Mouse (Mus musculus) testis, postnatal 10 days (tissue): ENCODE measurements at regions not wholly inside any gene's neighbourhood (a gene's known extent, or its start where the extent isn't known, plus 50 kb on each side); places are given as distances from the start of the nearest gene placed in this dataset.

ENCODE experiments used
- DNase-seq: peaks from one replicate; pipeline ENCODE4 v3.0.0; 2021; ENCODE audit warnings: low spot score

GRCm38 (mm10) chr1:34930571-34930970 lies 80.8 kb downstream of the Plekhb2 start:
- DNase-seq = no peak

GRCm38 (mm10) chr1:34943196-34943595 lies 93.4 kb downstream of the Plekhb2 start:
- no peak for DNase-seq

- DNase-seq = no peak
Observed at GRCm38 (mm10) chr1:34961633-34962507, 112.1 kb downstream of the Plekhb2 start.

GRCm38 (mm10) chr1:34962508-34962885 lies 112.7 kb downstream of the Plekhb2 start:
- DNase-seq = no peak

GRCm38 (mm10) chr1:34974801-34975200 lies 125.0 kb downstream of the Plekhb2 start:
- no peak for DNase-seq

- no peak for DNase-seq
Observed at GRCm38 (mm10) chr1:34978156-34978555, 128.4 kb downstream of the Plekhb2 start.

GRCm38 (mm10) chr1:34979350-34979749 lies 129.6 kb downstream of the Plekhb2 start:
- no peak for DNase-seq

- no peak for DNase-seq
Observed at GRCm38 (mm10) chr1:34981934-34982333, 132.2 kb downstream of the Plekhb2 start.

GRCm38 (mm10) chr1:34982966-34983365 lies 133.2 kb downstream of the Plekhb2 start:
- DNase-seq = no peak

GRCm38 (mm10) chr1:34986861-34987260 lies 137.1 kb downstream of the Plekhb2 start:
- no peak for DNase-seq

GRCm38 (mm10) chr1:34987650-34988221 lies 138.0 kb downstream of the Plekhb2 start:
- no peak for DNase-seq

GRCm38 (mm10) chr1:34988225-34988624 lies 138.4 kb downstream of the Plekhb2 start:
- no peak for DNase-seq

GRCm38 (mm10) chr1:35000801-35001200 lies 151.0 kb downstream of the Plekhb2 start:
- no peak for DNase-seq

GRCm38 (mm10) chr1:35017471-35017870 lies 167.7 kb downstream of the Plekhb2 start:
- DNase-seq = peak; percentile 71

GRCm38 (mm10) chr1:35032619-35033018 lies 182.8 kb downstream of the Plekhb2 start:
- no peak for DNase-seq

- DNase-seq = no peak
Observed at GRCm38 (mm10) chr1:35072811-35073210, 223.0 kb downstream of the Plekhb2 start.

- DNase-seq = no peak
Observed at GRCm38 (mm10) chr1:35094873-35095272, 245.1 kb downstream of the Plekhb2 start.

- DNase-seq = no peak
Observed at GRCm38 (mm10) chr1:35095785-35096184, 246.0 kb downstream of the Plekhb2 start.

GRCm38 (mm10) chr1:35106665-35107064 lies 256.9 kb downstream of the Plekhb2 start:
- DNase-seq = no peak

- no peak for DNase-seq
Observed at GRCm38 (mm10) chr1:35109801-35110200, 260.0 kb downstream of the Plekhb2 start.

GRCm38 (mm10) chr1:35115521-35115920 lies 265.7 kb downstream of the Plekhb2 start:
- DNase-seq = no peak

- DNase-seq = no peak
Observed at GRCm38 (mm10) chr1:35137907-35138306, 288.1 kb downstream of the Plekhb2 start.

GRCm38 (mm10) chr1:35149036-35149435 lies 299.3 kb downstream of the Plekhb2 start:
- DNase-seq = no peak

GRCm38 (mm10) chr1:35162506-35162905 lies 312.7 kb downstream of the Plekhb2 start:
- no peak for DNase-seq
